Mouse (Mus musculus) thymus, adult 2 months (tissue): Measurements from ENCODE around the gene Necab2.

Experiments
- CTCF ChIP-seq: fragments of 200-500 bp; IDR thresholded peaks from 2 replicates; pipeline ENCODE4 v1.5.1; 2012; ENCODE audit warnings: mild to moderate bottlenecking, control low read depth, low read length, moderate library complexity, borderline replicate concordance; ENCODE audit not compliant: control insufficient read depth, poor library complexity, insufficient read depth; ENCODE audit errors: extremely low read depth
- POLR2A ChIP-seq: fragments of 200-500 bp; IDR thresholded peaks from 2 replicates; pipeline ENCODE4 v1.6.1; 2012; ENCODE audit warnings: mild to moderate bottlenecking, low read length, control low read depth, moderate library complexity; ENCODE audit not compliant: control insufficient read depth, poor library complexity, insufficient read depth; ENCODE audit errors: extremely low read depth

GRCm38 (mm10) chr8:119435527-119435926 lies 11.0 kb upstream of the Necab2 start:
- TF ChIP-seq CTCF: no peak
- no peak for TF ChIP-seq POLR2A
